ENCODE assay signal across 16 mouse cellular contexts in the genomic region with DNA sequence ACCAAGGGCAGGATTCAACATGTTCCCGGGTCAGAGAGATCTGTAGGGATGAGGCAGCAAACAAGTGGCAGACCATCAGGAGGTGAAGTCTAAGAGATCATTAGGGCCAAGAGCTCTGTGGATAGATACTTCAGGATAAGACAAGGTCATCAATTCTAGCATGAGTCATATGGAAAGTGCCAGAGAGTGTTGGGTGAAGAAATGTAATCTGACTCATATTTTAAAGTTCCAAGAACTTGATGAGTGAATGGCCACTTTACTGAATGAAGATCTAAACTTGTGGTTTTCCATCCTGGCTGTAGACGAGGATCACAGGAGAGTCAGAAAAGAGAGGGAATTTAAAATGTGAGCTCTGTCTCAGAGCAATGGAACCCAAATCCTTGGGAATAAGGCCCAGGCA.
"Had no signal": no experiment of that assay in that cellular context is flagged by ENCODE, and none has a peak within 500 bp of the region (broad histone marks: within the 10 kb centered on the region; RNA-seq: fewer than 3 reads in every experiment).

No protein-coding gene starts in this region.

- H3K36me3 ChIP-seq: midbrain, embryonic 10.5 days; midbrain, embryonic 12.5 days; neural tube, embryonic 13.5 days; neural tube, embryonic 15.5 days; stomach, embryonic 15.5 days had no signal

- H3K27me3 ChIP-seq: neural tube, embryonic 13.5 days; neural tube, embryonic 15.5 days; stomach, embryonic 15.5 days had no signal

- ATAC-seq: midbrain, embryonic 16.5 days had no signal

- DNase-seq: lung, adult 18-20 months; lung, embryonic 14.5 days; lung, postnatal 10 days; lung, postnatal 4 days; midbrain, embryonic 14.5 days; right cerebral cortex, postnatal 14 days; thymus, adult 2 months; thymus, postnatal 25 days; thymus, postnatal 4 days had no signal

- H3K4me3 ChIP-seq: midbrain, embryonic 10.5 days; midbrain, embryonic 12.5 days; myocyte; neural tube, embryonic 13.5 days; neural tube, embryonic 15.5 days; stomach, embryonic 15.5 days had no signal
